Mouse (Mus musculus) left cerebral cortex, adult 18-20 months (tissue): ENCODE results near the gene Nr1i3. TPM values are rescaled to one million over a fixed set of nuclear protein-coding genes. Genes with fewer than 3 reads are reported as not detected.

ENCODE experiments used
- total RNA-seq, 2 experiments: library from RNA; stranded (reverse); gene quantifications; 2 replicates each; pipeline ENCODE4 v1.2.3; 2021

The Nr1i3 gene
- total RNA-seq, 2 experiments from 2014 or later: 0.12 to 0.14 TPM

Other genes with a start within 250 kb of the Nr1i3 start
- 1 to 10 TPM; 4.5 to 5.3 TPM for gene Fcgr2b, start 237.4 kb upstream of the Nr1i3 start, total RNA-seq
- not detected for gene Fcgr4, start 195.1 kb upstream of the Nr1i3 start, total RNA-seq
- gene Fcgr3, start 149.0 kb upstream of the Nr1i3 start, total RNA-seq: 10 to 100 TPM; 11.1 to 13.2 TPM
- under 1 TPM in 1 of 2 experiments, not detected in 1; 0.79 TPM for gene Cfap126, start 100.1 kb upstream of the Nr1i3 start, total RNA-seq
- 100 to 1,000 TPM; 195 to 207 TPM for gene Sdhc, start 63.4 kb upstream of the Nr1i3 start, total RNA-seq
- gene Mpz, start 63.3 kb upstream of the Nr1i3 start, total RNA-seq: not detected
- gene Pcp4l1, start 17.7 kb upstream of the Nr1i3 start, total RNA-seq: 100 to 1,000 TPM; 114 to 132 TPM
- gene Tomm40l, start 8.5 kb downstream of the Nr1i3 start, total RNA-seq: 10 to 100 TPM; 84.2 to 90.5 TPM
- gene Apoa2, start 11.1 kb downstream of the Nr1i3 start, total RNA-seq: 1 to 10 TPM; 1.8 to 3.1 TPM
- gene Fcer1g, start 20.4 kb downstream of the Nr1i3 start, total RNA-seq: 10 to 100 TPM; 13.7 to 14.7 TPM
- gene Adamts4, start 36.5 kb downstream of the Nr1i3 start, total RNA-seq: 1 to 10 TPM; 5.9 to 8.9 TPM
- 100 to 1,000 TPM; 280 to 286 TPM for gene Ndufs2, start 37.4 kb downstream of the Nr1i3 start, total RNA-seq
- 10 to 100 TPM; 64.3 to 71.8 TPM for gene B4galt3, start 56.4 kb downstream of the Nr1i3 start, total RNA-seq
- gene Ppox, start 67.2 kb downstream of the Nr1i3 start, total RNA-seq: 10 to 100 TPM; 26.9 to 27.8 TPM
- 10 to 100 TPM; 54.5 to 63.0 TPM for gene Usp21, start 74.0 kb downstream of the Nr1i3 start, total RNA-seq
- 100 to 1,000 TPM; 104 to 112 TPM for gene Ufc1, start 81.1 kb downstream of the Nr1i3 start, total RNA-seq
- 10 to 100 TPM; 43.7 to 43.9 TPM for gene Dedd, start 115.2 kb downstream of the Nr1i3 start, total RNA-seq
- gene Nit1, start 131.7 kb downstream of the Nr1i3 start, total RNA-seq: 10 to 100 TPM; 43.3 to 47.9 TPM
- 100 to 1,000 TPM; 189 to 191 TPM for gene Pfdn2, start 131.7 kb downstream of the Nr1i3 start, total RNA-seq
- gene Klhdc9, start 146.8 kb downstream of the Nr1i3 start, total RNA-seq: 1 to 10 TPM; 7.1 to 8.0 TPM
- gene Nectin4, start 156.1 kb downstream of the Nr1i3 start, total RNA-seq: 1 to 10 TPM; 3.6 to 4.7 TPM
- gene Arhgap30, start 175.0 kb downstream of the Nr1i3 start, total RNA-seq: 1 to 10 TPM; 2.2 to 2.6 TPM
- gene Usf1, start 197.3 kb downstream of the Nr1i3 start, total RNA-seq: 100 to 1,000 TPM in 1 of 2 experiments, 10 to 100 TPM in 1; 99.0 to 105 TPM
- 1 to 10 TPM; 1.4 to 2.3 TPM for gene Tstd1, start 204.9 kb downstream of the Nr1i3 start, total RNA-seq
- gene F11r, start 223.6 kb downstream of the Nr1i3 start, total RNA-seq: 1 to 10 TPM; 4.5 to 5.4 TPM